Mouse (Mus musculus) right cerebral cortex, postnatal 4 days (tissue): ENCODE measurements around the gene Nfe2l2.
"Not testable (repeated sequence)": the region's sequence is repeated elsewhere in the genome, so short reads cannot be mapped to it uniquely, and the experiment has no call there.

ENCODE experiments used
- DNase-seq: peaks from one replicate; pipeline ENCODE4 v3.0.0-alpha.2; 2022

Gene Nfe2l2

DNA sequence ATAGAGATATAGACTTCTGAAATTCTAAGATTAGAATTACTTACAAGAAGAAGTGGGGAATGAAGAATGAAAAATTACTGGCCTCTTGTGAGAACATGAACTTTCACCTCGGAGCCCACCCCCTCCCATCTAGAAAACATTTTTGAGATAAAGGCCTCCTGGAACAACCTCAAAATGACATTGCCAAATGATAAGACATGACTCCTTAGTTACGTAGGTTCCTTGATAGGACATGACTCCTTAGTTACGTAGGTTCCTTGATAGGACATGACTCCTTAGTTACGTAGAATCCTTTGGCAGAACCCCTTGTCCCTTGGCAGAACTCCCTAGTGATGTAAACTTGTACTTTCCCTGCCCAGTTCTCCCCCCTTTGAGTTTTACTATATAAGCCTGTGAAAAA lies 62.1 kb downstream of the Nfe2l2 start:
- DNase-seq = not testable (repeated sequence)

DNA sequence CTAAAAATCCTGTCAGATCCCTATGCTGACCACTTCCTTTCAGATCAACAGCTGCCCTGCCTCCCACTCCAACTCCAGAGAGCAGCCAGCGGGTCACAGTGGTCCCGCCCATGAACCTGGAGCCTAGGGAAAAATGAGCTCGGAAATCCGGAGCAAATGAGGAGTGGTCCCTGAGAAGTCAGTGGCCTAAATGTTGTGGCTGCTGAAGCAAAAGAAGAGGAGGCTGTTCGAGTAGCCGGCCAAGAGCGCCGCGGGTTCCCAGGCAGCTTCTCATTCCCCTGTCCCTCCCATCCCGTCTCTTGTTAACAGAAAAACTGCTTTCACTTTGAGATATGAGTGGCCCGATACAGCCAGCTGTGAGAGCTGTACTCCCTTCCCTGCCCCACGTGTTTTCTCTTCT lies 64.9 kb downstream of the Nfe2l2 start:
- DNase-seq = not testable (repeated sequence)

DNA sequence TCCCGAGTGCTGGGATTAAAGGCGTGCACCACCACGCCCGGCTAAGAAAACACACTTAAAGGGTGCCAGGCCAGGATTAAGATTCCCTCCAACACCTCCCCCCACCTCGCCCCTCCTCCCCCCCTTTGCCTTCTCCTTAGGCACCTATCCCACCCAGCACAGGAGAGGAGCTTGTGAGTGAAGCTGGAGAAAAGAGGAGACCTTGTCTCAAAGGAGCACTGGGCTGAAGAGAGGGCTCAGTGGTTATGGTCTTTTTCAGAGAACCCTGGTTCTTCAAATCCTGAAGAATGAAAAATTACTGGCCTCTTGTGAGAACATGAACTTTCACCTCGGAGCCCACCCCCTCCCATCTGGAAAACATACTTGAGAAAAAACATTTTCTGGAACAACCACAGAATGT lies 66.6 kb downstream of the Nfe2l2 start:
- not testable (repeated sequence) for DNase-seq

DNA sequence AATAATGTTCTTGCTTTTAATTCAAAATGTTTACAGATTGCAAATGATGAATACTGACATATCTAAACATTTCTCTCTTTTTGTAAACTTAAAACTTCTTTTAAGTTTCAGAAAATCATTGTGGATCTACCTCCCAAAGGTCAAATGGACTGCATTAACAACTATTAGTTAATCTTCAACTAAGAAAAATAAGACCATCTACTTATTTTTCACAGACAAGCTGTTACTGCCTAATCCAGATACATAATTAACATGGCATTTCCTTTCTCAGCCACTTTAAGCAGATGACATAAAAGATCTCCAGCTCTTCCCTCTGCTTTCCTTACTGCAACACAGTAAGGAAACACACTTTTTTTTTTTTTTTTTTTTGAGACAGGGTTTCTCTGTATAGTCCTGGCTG lies 67.1 kb downstream of the Nfe2l2 start:
- DNase-seq = no peak

DNA sequence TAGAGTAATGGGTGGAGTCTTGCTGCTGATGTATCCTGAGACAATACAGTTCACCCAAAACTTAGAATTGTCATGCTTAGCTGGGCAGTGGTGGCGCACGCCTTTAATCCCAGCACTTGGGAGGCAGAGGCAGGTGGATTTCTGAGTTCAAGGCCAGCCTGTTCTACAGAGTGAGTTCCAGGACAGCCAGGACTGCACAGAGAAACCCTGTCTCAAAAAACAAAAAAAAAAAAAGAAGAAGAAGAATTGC lies 67.5 kb downstream of the Nfe2l2 start:
- not testable (repeated sequence) for DNase-seq

DNA sequence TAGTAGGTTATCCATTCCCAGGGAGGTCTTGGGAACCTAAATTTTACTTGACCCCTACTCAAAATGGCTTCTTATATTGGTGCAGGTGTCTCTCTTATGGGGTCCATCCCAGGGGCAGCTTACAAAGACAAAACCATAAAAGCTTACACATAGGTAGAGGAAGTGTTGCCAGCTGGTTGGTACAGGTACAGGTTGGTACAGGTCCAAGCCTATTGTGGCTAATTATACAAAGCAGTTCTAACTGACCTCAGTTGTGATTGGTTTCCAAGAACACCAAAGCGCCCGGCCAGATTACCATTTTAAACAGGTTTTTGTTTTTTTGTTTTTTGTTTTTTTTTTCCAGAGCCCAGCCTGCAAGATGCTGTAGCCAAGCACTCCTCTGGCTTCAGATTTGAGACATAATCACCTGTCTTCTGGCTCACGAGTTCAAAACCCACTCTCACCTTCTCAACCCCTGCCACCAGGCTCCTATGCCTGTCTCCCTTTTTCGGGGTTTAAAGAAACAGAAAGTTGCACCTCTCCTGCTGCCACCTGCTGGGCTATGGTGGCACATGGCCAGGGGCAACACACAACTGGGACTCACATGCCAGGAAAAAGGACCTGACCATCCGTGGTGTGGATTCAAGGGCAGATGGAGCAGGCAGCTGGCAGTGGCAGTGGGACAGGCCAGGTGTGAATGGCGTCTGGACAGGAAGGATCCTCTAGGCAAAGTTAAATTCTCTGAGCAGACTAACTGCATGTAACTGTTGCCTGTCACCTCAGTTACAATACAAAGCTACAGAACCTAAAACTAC lies 68.0 kb downstream of the Nfe2l2 start:
- DNase-seq = no peak

DNA sequence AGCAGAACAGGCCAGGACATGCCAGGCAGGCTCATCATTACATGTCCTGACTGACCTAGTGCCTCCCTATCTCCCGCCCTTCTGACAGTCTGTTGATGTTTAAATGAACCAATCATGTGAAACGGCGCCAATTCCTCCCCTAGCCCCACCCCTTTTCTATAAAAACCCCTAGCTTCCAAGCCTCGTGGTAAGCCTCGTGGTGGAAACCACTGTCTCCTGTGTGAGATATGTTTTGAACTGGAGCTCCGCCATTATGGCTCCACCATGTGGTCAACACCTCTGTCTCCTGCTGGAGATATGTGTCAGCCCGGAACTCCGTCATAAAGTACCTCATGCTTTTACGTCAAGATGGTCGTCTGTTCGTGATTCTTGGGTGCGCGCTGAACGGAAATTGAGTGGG lies 70.0 kb downstream of the Nfe2l2 start:
- not testable (repeated sequence) for DNase-seq

DNA sequence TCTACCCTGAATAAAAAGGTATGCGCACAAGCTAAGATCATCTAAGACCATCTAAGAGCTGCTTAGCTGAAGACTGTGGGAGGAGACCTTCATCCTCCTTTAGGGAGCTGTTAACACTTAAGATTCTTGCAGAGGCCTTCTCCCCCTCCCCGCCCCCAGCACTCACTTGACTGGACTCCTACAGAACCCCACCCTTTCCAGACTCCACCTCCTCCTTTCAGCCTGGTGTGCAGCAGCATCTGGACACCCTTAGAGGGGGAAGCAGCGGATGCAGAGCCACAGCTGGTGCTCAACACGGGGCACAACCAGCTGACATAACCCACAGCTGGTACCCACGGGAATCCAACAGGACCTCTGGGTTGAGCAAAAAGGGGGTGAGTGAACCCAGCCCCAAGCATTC lies 70.7 kb downstream of the Nfe2l2 start:
- no peak for DNase-seq

DNA sequence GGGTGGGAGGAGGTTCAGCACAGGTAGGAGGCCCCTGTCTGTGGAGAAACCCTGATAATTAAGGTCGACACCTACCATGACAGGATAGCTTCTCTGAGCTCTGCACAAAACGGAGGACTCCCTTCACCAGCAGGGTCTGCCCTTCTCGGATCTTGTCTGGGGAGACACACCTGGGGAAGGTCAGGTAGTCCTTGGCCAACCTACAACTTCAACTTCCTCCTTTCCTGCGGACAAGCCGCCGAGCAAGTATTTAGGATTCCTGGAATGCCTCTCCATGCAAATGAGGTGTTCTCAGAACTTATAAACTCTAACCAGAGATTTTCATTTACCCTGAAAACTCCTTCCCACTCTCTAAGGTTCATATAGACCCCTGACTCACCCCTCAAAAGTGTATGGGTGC lies 71.1 kb downstream of the Nfe2l2 start:
- DNase-seq = no peak

DNA sequence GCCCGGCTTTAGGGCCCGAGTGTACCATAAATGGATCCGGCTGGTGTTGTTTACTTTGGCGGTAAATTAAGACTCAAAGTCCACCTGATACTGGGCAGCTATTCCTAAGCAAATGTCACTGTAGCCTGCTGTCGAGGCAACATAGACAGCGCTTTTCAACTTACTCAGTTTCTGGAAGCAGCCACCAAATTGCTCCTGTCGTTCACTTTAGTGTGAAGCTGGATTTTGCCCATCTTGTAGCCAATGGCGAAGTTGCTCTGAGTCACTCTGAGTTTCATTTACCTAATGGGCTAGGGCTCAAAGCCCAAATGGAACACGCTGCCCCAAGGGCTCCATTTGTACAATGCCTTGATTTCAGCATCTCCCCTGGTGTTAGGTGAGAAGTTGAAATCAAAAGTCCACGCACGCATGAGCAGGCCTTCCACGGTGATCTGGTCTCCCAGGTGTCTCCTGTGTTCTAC lies 71.7 kb downstream of the Nfe2l2 start:
- no peak for DNase-seq

DNA sequence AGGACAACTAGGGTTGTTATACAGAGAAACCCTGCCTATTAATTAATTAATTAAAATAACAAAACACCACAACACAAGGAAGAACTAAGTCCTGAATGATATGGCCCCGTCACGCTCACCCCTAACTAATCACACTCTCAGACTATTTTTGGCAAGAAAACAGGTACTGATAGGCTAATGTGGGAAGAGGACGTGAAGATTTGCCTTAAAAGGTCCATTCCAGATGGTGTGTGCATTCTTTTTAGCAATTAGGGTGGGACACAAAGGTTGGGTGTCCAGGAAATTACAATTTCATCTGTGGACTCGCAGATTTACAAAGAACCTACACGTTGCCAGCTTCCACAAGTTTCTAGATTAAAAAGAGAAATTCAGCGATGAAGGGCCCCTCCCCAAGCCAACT lies 72.4 kb downstream of the Nfe2l2 start:
- no peak for DNase-seq

DNA sequence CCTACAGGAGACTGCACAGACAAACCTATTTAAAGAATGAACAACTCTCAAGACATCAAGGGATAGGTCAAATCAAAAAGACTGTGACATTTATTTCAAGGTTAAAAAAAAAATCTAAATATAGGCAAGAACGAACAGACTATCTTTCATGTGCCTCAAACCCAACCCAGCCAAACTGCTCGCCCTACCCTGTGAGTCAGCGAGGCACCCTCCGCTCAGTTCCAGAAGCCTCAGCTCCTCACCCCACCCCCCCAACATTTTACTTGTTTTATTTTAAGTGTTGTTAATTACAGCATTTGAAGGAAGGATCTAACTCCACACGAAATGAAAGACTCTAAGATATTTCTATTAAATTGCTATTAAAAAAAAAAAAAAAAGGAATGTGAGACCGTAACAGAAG lies 73.0 kb downstream of the Nfe2l2 start:
- no peak for DNase-seq

DNA sequence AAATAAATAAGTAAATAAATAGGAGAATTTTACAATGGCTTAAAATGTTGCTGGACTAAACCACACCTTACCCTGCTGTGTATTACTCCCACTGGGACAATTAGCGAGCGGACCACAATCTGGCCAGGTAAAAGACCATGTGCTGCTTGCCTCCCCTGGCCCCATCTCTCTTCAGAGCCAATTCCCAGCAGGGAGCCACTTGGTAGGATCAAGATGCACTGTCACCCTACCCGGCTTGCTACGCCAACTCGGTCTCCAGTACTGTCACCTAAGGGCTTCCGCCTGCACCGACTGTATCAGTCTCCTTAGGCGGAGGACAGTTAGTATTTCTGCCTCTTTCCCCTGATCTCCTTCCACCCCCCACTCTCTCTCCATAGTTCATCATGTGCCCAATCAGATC lies 76.0 kb downstream of the Nfe2l2 start:
- DNase-seq = no peak

DNA sequence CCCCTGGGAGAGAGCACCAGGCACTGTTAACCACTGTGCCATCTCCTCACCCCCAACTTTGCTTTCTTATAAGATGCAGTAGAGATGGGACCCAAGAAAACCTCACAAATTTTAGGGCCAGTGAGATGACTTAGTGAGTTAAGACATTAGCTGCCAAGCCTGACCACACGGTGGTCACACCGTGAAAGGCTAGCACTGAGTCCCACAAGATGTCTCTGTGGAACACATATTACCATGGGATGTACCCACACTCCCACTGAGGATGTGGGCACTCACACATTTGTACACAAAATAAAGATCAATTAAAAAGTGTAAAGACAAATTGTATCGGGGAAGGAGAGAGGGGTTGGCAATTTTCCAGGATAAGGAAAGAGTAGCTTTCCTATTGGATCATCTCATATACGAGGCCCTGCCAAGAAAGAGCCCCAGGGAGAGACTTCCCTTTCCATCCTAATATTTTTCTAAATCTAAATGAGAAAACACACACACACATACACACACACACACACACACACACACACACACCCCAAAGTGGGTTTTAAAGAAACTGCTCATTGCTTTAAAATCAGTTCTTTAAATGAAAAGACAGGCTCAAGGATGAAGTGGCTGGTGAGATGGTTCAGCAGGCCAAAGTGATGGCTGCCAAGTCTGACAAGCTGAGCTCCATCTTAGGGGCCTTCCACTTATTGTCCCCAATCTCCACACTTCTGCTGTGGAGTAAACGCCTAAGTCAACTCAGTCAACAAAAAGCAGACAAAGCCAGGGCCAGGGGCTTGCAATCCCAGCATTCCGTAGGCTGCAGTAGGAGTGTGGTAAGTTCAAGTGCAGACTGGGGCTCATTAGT lies 77.6 kb downstream of the Nfe2l2 start:
- DNase-seq = no peak
